Mouse (Mus musculus) small intestine, adult 2 months (tissue): ENCODE data around the gene Pelp1. TPM values are rescaled to one million over a fixed set of nuclear protein-coding genes. Genes with fewer than 3 reads are reported as not detected.

Source experiments
- H3K27ac ChIP-seq: fragments of 200-500 bp; 2 replicates; pipeline ENCODE4 v1.5.1; 2012; ENCODE audit warnings: low read depth, low read length, control low read depth, inconsistent platforms; ENCODE audit not compliant: insufficient read depth
- H3K27me3 ChIP-seq: fragments of 200-500 bp; 2 replicates; pipeline ENCODE4 v1.6.1; 2012; ENCODE audit warnings: mild to moderate bottlenecking, moderate library complexity, low read length, inconsistent platforms; ENCODE audit not compliant: control insufficient read depth, insufficient read depth
- H3K36me3 ChIP-seq: fragments of 200-500 bp; 2 replicates; pipeline ENCODE4 v1.6.1; 2012; ENCODE audit warnings: mild to moderate bottlenecking, low read length, control low read depth, inconsistent platforms; ENCODE audit not compliant: control insufficient read depth, insufficient read depth
- H3K4me1 ChIP-seq: fragments of 200-500 bp; 2 replicates; pipeline ENCODE4 v1.6.1; 2012; ENCODE audit warnings: low read length, inconsistent platforms, mixed read lengths; ENCODE audit not compliant: control insufficient read depth, insufficient read depth, insufficient read length
- H3K4me3 ChIP-seq: fragments of 200-500 bp; 2 replicates; pipeline ENCODE4 v1.5.1; 2012; ENCODE audit warnings: low read depth, mild to moderate bottlenecking, control low read depth, inconsistent platforms, low read length, moderate library complexity
- CTCF ChIP-seq: fragments of 200-500 bp; IDR thresholded peaks from 2 replicates; pipeline ENCODE4 v1.5.1; 2012; ENCODE audit warnings: low read depth, mild to moderate bottlenecking, control low read depth, inconsistent platforms, low read length, moderate library complexity, mixed read lengths; ENCODE audit not compliant: insufficient replicate concordance, insufficient read length; ENCODE audit errors: extremely low read depth
- POLR2A ChIP-seq: fragments of 200-500 bp; IDR thresholded peaks from 2 replicates; pipeline ENCODE4 v1.6.1; 2012; ENCODE audit warnings: low read depth, mild to moderate bottlenecking, control low read depth, inconsistent platforms, low read length, moderate library complexity
- WGBS: fragments of 180-500 bp; shearing (Covaris S2); methylation state at CpG from one replicate; pipeline ENCODE4 v1.1.7; 2018; 5-methylcytosine and 5-hydroxymethylcytosine counted together
- polyA plus RNA-seq: library from polyadenylated mRNA; depleted of rRNA; stranded (reverse); fragments of >200 nt; gene quantifications from 2 replicates; pipeline ENCODE4 v1.2.3, GENCODE M21; 2012

The Pelp1 gene
- polyA plus RNA-seq, 1 experiment = 12.2 TPM

GRCm38 (mm10) chr11:70446756-70447155, 36.9 kb upstream of the Pelp1 start:
- H3K27me3 ChIP-seq = no peaks in the 10 kb centered on the region
- 62% methylated on average over 3 of the region's 3 CpGs for WGBS
- TF ChIP-seq POLR2A (no peak), CTCF (no peak)
- H3K36me3 ChIP-seq = no peaks in the 10 kb centered on the region
- H3K4me1 ChIP-seq = no peaks in the 10 kb centered on the region
- H3K4me3 ChIP-seq = no peak overlapping the region
- H3K27ac ChIP-seq = peak overlapping the region; percentile 4; the same call in 1 of the 2 replicates

GRCm38 (mm10) chr11:70444667-70445066, 34.8 kb upstream of the Pelp1 start:
- no peaks in the 10 kb centered on the region for H3K27me3 ChIP-seq
- peaks cover 6% of the 10 kb centered on the region; the same call in 1 of the 2 replicates for H3K36me3 ChIP-seq
- no peaks in the 10 kb centered on the region for H3K4me1 ChIP-seq
- no peak overlapping the region for H3K27ac ChIP-seq
- no peak for TF ChIP-seq CTCF
- TF ChIP-seq POLR2A = no peak
- no peak overlapping the region for H3K4me3 ChIP-seq
- WGBS = 44% methylated on average over 6 of the region's 6 CpGs

- Histone ChIP-seq H3K4me1 (no peaks in the 10 kb centered on the region), H3K27me3 (no peaks in the 10 kb centered on the region), H3K36me3 (peaks cover 12% of the 10 kb centered on the region), H3K4me3 (no peak overlapping the region), H3K27ac (no peak overlapping the region)
- TF ChIP-seq POLR2A = no peak
- no peak for TF ChIP-seq CTCF
- 65% methylated on average over 3 of the region's 3 CpGs for WGBS
Measured at GRCm38 (mm10) chr11:70443964-70444363, 34.1 kb upstream of the Pelp1 start.

GRCm38 (mm10) chr11:70441882-70442281, 32.1 kb upstream of the Pelp1 start:
- Histone ChIP-seq H3K4me3 (no peak overlapping the region), H3K4me1 (no peaks in the 10 kb centered on the region), H3K27ac (no peak overlapping the region), H3K27me3 (no peaks in the 10 kb centered on the region), H3K36me3 (peaks cover 21% of the 10 kb centered on the region)
- WGBS = 88% methylated on average over 7 of the region's 7 CpGs
- TF ChIP-seq CTCF = no peak
- TF ChIP-seq POLR2A = no peak

GRCm38 (mm10) chr11:70440637-70441036, 30.8 kb upstream of the Pelp1 start:
- 43% methylated on average over 4 of the region's 4 CpGs for WGBS
- no peak for TF ChIP-seq CTCF

GRCm38 (mm10) chr11:70438728-70439374, 29.0 kb upstream of the Pelp1 start:
- H3K27me3 ChIP-seq = no peaks in the 10 kb centered on the region
- H3K36me3 ChIP-seq = peaks cover 30% of the 10 kb centered on the region
- H3K27ac ChIP-seq = no peak overlapping the region
- TF ChIP-seq POLR2A = no peak
- TF ChIP-seq CTCF = no peak
- H3K4me1 ChIP-seq = no peaks in the 10 kb centered on the region
- 93% methylated on average over 7 of the region's 7 CpGs for WGBS
- H3K4me3 ChIP-seq = no peak overlapping the region

More at GRCm38 (mm10) chr11:70440637-70441036, 30.8 kb upstream of the Pelp1 start:
- H3K27ac ChIP-seq = no peak overlapping the region
- no peak overlapping the region for H3K4me3 ChIP-seq
- peaks cover 30% of the 10 kb centered on the region for H3K36me3 ChIP-seq
- H3K27me3 ChIP-seq = no peaks in the 10 kb centered on the region
- no peaks in the 10 kb centered on the region for H3K4me1 ChIP-seq

GRCm38 (mm10) chr11:70437426-70437825, 27.6 kb upstream of the Pelp1 start:
- H3K4me1 ChIP-seq = no peaks in the 10 kb centered on the region
- TF ChIP-seq POLR2A = no peak
- TF ChIP-seq CTCF = no peak
- peaks cover 30% of the 10 kb centered on the region for H3K36me3 ChIP-seq
- no peak overlapping the region for H3K27ac ChIP-seq
- H3K27me3 ChIP-seq = no peaks in the 10 kb centered on the region
- 79% methylated on average over 6 of the region's 6 CpGs for WGBS
- H3K4me3 ChIP-seq = no peak overlapping the region
